Comparison of ENCODE assay signal across 24 mouse cellular contexts in genomic region chr8:85398548-85398947, GRCm38 (mm10). TPM values are rescaled to one million over a fixed set of nuclear protein-coding genes. Genes with fewer than 3 reads are reported as not detected.
DNase-seq lines count a peak whose midpoint lies in the region; ATAC-seq and TF ChIP-seq lines count a peak whose summit lies in the region.
"Had no signal": no experiment of that assay in that cellular context is flagged by ENCODE, and none has a peak within 500 bp of the region (broad histone marks: within the 10 kb centered on the region; RNA-seq: fewer than 3 reads in every experiment).

No protein-coding gene starts in this region.

- no peak for DNase-seq in heart, postnatal 0 days (ENCODE audit: low spot score)
- DNase-seq in heart, postnatal 4 days = no peak
- no peak for DNase-seq in lung, adult 2 months
- DNase-seq in lung, postnatal 14 days = no peak
- peak; percentile 43 for DNase-seq in MEL (ENCODE audit: low read depth, low spot score)
- no peak for DNase-seq in stomach, postnatal 0 days (ENCODE audit: low spot score)
- no peak for DNase-seq in adrenal gland, adult 8-10 months
- DNase-seq: cerebellum, adult 9-11 months; gastrocnemius, postnatal 14 days; heart, postnatal 36 days; kidney, adult 2 months; kidney, postnatal 14 days; spleen, adult 18-20 months; thymus, postnatal 36 days had no signal

- no peaks in the 10 kb centered on the region for H3K27me3 ChIP-seq in heart, postnatal 0 days (ENCODE audit: control insufficient read depth, insufficient read depth, low read length)
- H3K27me3 ChIP-seq in MEL (ENCODE audit: control insufficient read depth in 1 of 2, insufficient read depth in 2 of 2, low read length in 2 of 2) = no peaks in the 10 kb centered on the region
- no peaks in the 10 kb centered on the region for H3K27me3 ChIP-seq in stomach, postnatal 0 days (ENCODE audit: control insufficient read depth, insufficient read depth, low read length)
- H3K27me3 ChIP-seq: embryonic facial prominence, embryonic 12.5 days; limb, embryonic 15.5 days; lung, embryonic 15.5 days; megakaryocyte, embryonic 14.5 days; midbrain, embryonic 15.5 days; neural tube, embryonic 15.5 days had no signal

- no peaks in the 10 kb centered on the region for H3K36me3 ChIP-seq in heart, postnatal 0 days (replicated peaks; ENCODE audit: control insufficient read depth, insufficient read depth, low read length)
- peaks cover 0 to 20% of the 10 kb centered on the region in 2 experiments; a peak in 2 of 4 replicates for H3K36me3 ChIP-seq in MEL (ENCODE audit: control insufficient read depth in 1 of 2, insufficient read depth in 2 of 2, low read length in 2 of 2)
- no peaks in the 10 kb centered on the region for H3K36me3 ChIP-seq in stomach, postnatal 0 days (ENCODE audit: control insufficient read depth, insufficient read depth, low read length)
- H3K36me3 ChIP-seq: embryonic facial prominence, embryonic 12.5 days; limb, embryonic 15.5 days; lung, embryonic 15.5 days; midbrain, embryonic 15.5 days; neural tube, embryonic 15.5 days had no signal

- H3K4me3 ChIP-seq in heart, postnatal 0 days (ENCODE audit: low read depth, low read length) = no peak overlapping the region
- H3K4me3 ChIP-seq in lung, adult 2 months (replicated peaks; ENCODE audit: extremely low read depth, low read depth, low read length) = no peak overlapping the region
- no peak overlapping the region for H3K4me3 ChIP-seq in MEL (ENCODE audit: control insufficient read depth in 1 of 2, insufficient read depth in 1 of 2, low read depth in 2 of 2, low read length in 2 of 2)
- no peak overlapping the region for H3K4me3 ChIP-seq in stomach, postnatal 0 days (ENCODE audit: low read depth, low read length)
- H3K4me3 ChIP-seq: embryonic facial prominence, embryonic 12.5 days; erythroblast, embryonic 14.5 days; limb, embryonic 15.5 days; lung, embryonic 15.5 days; megakaryocyte, embryonic 14.5 days; midbrain, embryonic 15.5 days; neural tube, embryonic 15.5 days had no signal

- WGBS in heart, postnatal 0 days = 87% methylated on average over 4 of the region's 4 CpGs
- 84% methylated on average over 4 of the region's 4 CpGs for WGBS in lung, adult 2 months
- WGBS in stomach, postnatal 0 days = 92% methylated on average over 4 of the region's 4 CpGs

- no peak overlapping the region for H3K9ac ChIP-seq in heart, postnatal 0 days (replicated peaks; ENCODE audit: low read depth, low read length)
- H3K9ac ChIP-seq in MEL (ENCODE audit: control insufficient read depth, low read depth, low read length, poor library complexity, severe bottlenecking) = no peak overlapping the region
- no peak overlapping the region for H3K9ac ChIP-seq in stomach, postnatal 0 days (ENCODE audit: low read length)
- H3K9ac ChIP-seq: embryonic facial prominence, embryonic 12.5 days; limb, embryonic 15.5 days; lung, embryonic 15.5 days; midbrain, embryonic 15.5 days; neural tube, embryonic 15.5 days had no signal

- TF ChIP-seq RAD21 in MEL (IDR thresholded peaks at IDR 0.05; ENCODE audit: low read depth, low read length) = peak; percentile 33

- no peaks in the 10 kb centered on the region for H3K9me3 ChIP-seq in heart, postnatal 0 days (replicated peaks; ENCODE audit: control insufficient read depth, low read length)
- no peaks in the 10 kb centered on the region for H3K9me3 ChIP-seq in MEL (replicated peaks; ENCODE audit: insufficient read depth, low read length)
- H3K9me3 ChIP-seq in stomach, postnatal 0 days (ENCODE audit: control insufficient read depth, low read length) = no peaks in the 10 kb centered on the region
- H3K9me3 ChIP-seq: embryonic facial prominence, embryonic 12.5 days; limb, embryonic 15.5 days; lung, embryonic 15.5 days; midbrain, embryonic 15.5 days; neural tube, embryonic 15.5 days had no signal

- no peak for ATAC-seq in heart, postnatal 0 days (ENCODE audit: insufficient read depth, low read depth)
- ATAC-seq in stomach, postnatal 0 days (ENCODE audit: low FRiP score, low TSS enrichment) = no peak
- ATAC-seq: forebrain, embryonic 14.5 days; hindbrain, embryonic 16.5 days; midbrain, embryonic 15.5 days had no signal

- no peaks in the 10 kb centered on the region for H3K79me2 ChIP-seq in MEL (ENCODE audit: control insufficient read depth, insufficient read depth, low read length, poor library complexity)

- TF ChIP-seq CTCF in heart, postnatal 0 days (IDR thresholded peaks at IDR 0.05; ENCODE audit: low read depth) = peak; percentile 32
- TF ChIP-seq CTCF in lung, adult 2 months (IDR thresholded peaks at IDR 0.05; ENCODE audit: insufficient read depth, low read length) = peak; percentile 29
- peak in 2 of 3 experiments; percentile 21 to 37; a peak in 3 of 6 replicates for TF ChIP-seq CTCF in MEL (IDR thresholded peaks at IDR 0.05 in 2 of 3, conservative IDR thresholded peaks at IDR 0.05 in 1 of 3; ENCODE audit: control insufficient read depth in 1 of 3, insufficient read depth in 1 of 3, low read depth in 2 of 3, low read length in 3 of 3, poor library complexity in 1 of 3, severe bottlenecking in 1 of 3)
- TF ChIP-seq CTCF in stomach, postnatal 0 days (IDR thresholded peaks at IDR 0.05; ENCODE audit: low read depth) = peak; percentile 47

- H3K4me1 ChIP-seq in heart, postnatal 0 days (ENCODE audit: control insufficient read depth, insufficient read depth) = no peaks in the 10 kb centered on the region; the same call in 1 of the 2 replicates
- no peaks in the 10 kb centered on the region for H3K4me1 ChIP-seq in lung, adult 2 months (ENCODE audit: control insufficient read depth, insufficient read depth, low read length)
- H3K4me1 ChIP-seq in MEL (ENCODE audit: control insufficient read depth in 1 of 2, insufficient read depth in 2 of 2, low read length in 2 of 2) = peaks cover 6 to 35% of the 10 kb centered on the region in 2 experiments; a peak in 3 of 4 replicates
- no peaks in the 10 kb centered on the region for H3K4me1 ChIP-seq in stomach, postnatal 0 days (replicated peaks; ENCODE audit: control insufficient read depth, insufficient read depth)
- H3K4me1 ChIP-seq: embryonic facial prominence, embryonic 12.5 days; limb, embryonic 15.5 days; lung, embryonic 15.5 days; midbrain, embryonic 15.5 days; neural tube, embryonic 15.5 days had no signal

- TF ChIP-seq EP300 in heart, postnatal 0 days (IDR thresholded peaks at IDR 0.05; ENCODE audit: low read depth) = no peak
- no peak for TF ChIP-seq EP300 in MEL (IDR thresholded peaks at IDR 0.05; ENCODE audit: low read depth in 1 of 2, low read length in 2 of 2)
- TF ChIP-seq EP300 in stomach, postnatal 0 days (optimal IDR thresholded peaks at IDR 0.05) = no peak

- TF ChIP-seq POLR2A in lung, adult 2 months (IDR thresholded peaks at IDR 0.05; ENCODE audit: borderline replicate concordance, extremely low read depth, low read depth, low read length) = no peak
- no peak for TF ChIP-seq POLR2A in MEL (IDR thresholded peaks at IDR 0.05; ENCODE audit: control insufficient read depth in 1 of 2, insufficient read depth in 1 of 2, low read depth in 1 of 2, low read length in 2 of 2, poor library complexity in 1 of 2)

- no peak overlapping the region for H3K27ac ChIP-seq in heart, postnatal 0 days (ENCODE audit: low read depth)
- H3K27ac ChIP-seq in MEL (ENCODE audit: control insufficient read depth, low read depth, low read length) = no peak overlapping the region
- H3K27ac ChIP-seq in stomach, postnatal 0 days (replicated peaks) = no peak overlapping the region
- H3K27ac ChIP-seq: embryonic facial prominence, embryonic 12.5 days; limb, embryonic 15.5 days; lung, embryonic 15.5 days; midbrain, embryonic 15.5 days; neural tube, embryonic 15.5 days had no signal

- H3K4me2 ChIP-seq in heart, postnatal 0 days (ENCODE audit: low read depth, low read length) = no peak overlapping the region
- no peak overlapping the region for H3K4me2 ChIP-seq in stomach, postnatal 0 days (replicated peaks; ENCODE audit: low read depth)
- H3K4me2 ChIP-seq: embryonic facial prominence, embryonic 12.5 days; limb, embryonic 15.5 days; lung, embryonic 15.5 days; midbrain, embryonic 15.5 days; neural tube, embryonic 15.5 days had no signal

TF ChIP-seq in MEL, 35 proteins besides CTCF, POLR2A, EP300 and RAD21:
- no peak for TF ChIP-seq MAX (IDR thresholded peaks at IDR 0.05; ENCODE audit: low read length)
- TF ChIP-seq ZC3H11A (IDR thresholded peaks at IDR 0.05; ENCODE audit: low read depth, low read length) = 0 out of 2 replicates have a peak, but pooled peaks have one; percentile 23
- TF ChIP-seq SMC3 (IDR thresholded peaks at IDR 0.05; ENCODE audit: low read depth, low read length) = peak; percentile 35

RNA-seq across cellular contexts. Expression of gene Mylk3, which starts 12.4 kb away (rescaled TPM):
- total RNA-seq in heart, postnatal 0 days (2014; rRNA removed; ENCODE audit: low replicate concordance) = 398 and 403 TPM in 2 replicates
- 321 and 340 TPM in 2 replicates for polyA plus RNA-seq in heart, postnatal 0 days (2015; fragmentation: Nextera tagmentation; extraction: Ambion mirVana)
- 100 to 1,000 TPM; 245 to 262 TPM for total RNA-seq in heart, postnatal 4 days (2021)
- polyA plus RNA-seq in lung, adult 2 months (2012; rRNA removed) = 2.2 and 7.2 TPM in 2 replicates
- 6.7 and 10.4 TPM in 2 replicates for total RNA-seq in MEL (2012; rRNA removed)
- 1 to 10 TPM in 1 of 2 experiments, not detected in 1; 9.5 TPM for polyA plus RNA-seq in MEL (2012; ENCODE audit: insufficient read depth in 1 of 2, insufficient read length in 2 of 2, low read depth in 1 of 2, low replicate concordance in 2 of 2, missing spikeins in 1 of 2)
- polyA plus RNA-seq in stomach, postnatal 0 days (2015; fragmentation: Nextera tagmentation; extraction: Ambion mirVana) = 0.10 and 0.13 TPM in 2 replicates
- total RNA-seq in adrenal gland, adult 8-10 months (2022) = 1 to 10 TPM in 1 of 4 experiments, under 1 TPM in 3; 0.16 to 1.8 (median 0.60) TPM
- polyA plus RNA-seq: C2C12 had no signal

RNA-seq across cellular contexts. Expression of gene 4921524J17Rik, which starts 34.1 kb away (rescaled TPM):
- 23.8 and 27.6 TPM in 2 replicates for total RNA-seq in heart, postnatal 0 days (2014; rRNA removed; ENCODE audit: low replicate concordance)
- 67.6 and 75.7 TPM in 2 replicates for polyA plus RNA-seq in heart, postnatal 0 days (2015; fragmentation: Nextera tagmentation; extraction: Ambion mirVana)
- total RNA-seq in heart, postnatal 4 days (2021) = 10 to 100 TPM; 17.3 to 22.7 TPM
- 4.1 and 5.5 TPM in 2 replicates for polyA plus RNA-seq in lung, adult 2 months (2012; rRNA removed)
- 14.6 and 16.1 TPM in 2 replicates for total RNA-seq in MEL (2012; rRNA removed)
- 10 to 100 TPM in 1 of 2 experiments, not detected in 1; 21.9 TPM for polyA plus RNA-seq in MEL (2012; ENCODE audit: insufficient read depth in 1 of 2, insufficient read length in 2 of 2, low read depth in 1 of 2, low replicate concordance in 2 of 2, missing spikeins in 1 of 2)
- 24.9 and 29.0 TPM in 2 replicates for polyA plus RNA-seq in stomach, postnatal 0 days (2015; fragmentation: Nextera tagmentation; extraction: Ambion mirVana)
- 10 to 100 TPM; 21.4 to 45.0 (median 27.9) TPM for total RNA-seq in adrenal gland, adult 8-10 months (2022)

Comparison
In these comparisons a context has a peak if more than half of its experiments do, and no peak if none do; other contexts are left out.
1. RNA of gene Mylk3, which starts 12.4 kb away (total RNA-seq): 398 to 403 TPM in heart, postnatal 0 days and 245 to 262 TPM in heart, postnatal 4 days; 6.7 to 10.4 TPM in MEL and 0.16 to 1.8 TPM in adrenal gland, adult 8-10 months; every median in the first group is over 10 times any median in the second.
2. Peak in every context shown above with its lines, with median percentiles within 50 percentile points of each other: CTCF ChIP-seq.